Mouse (Mus musculus) thymus, adult 2 months (tissue): ENCODE results near the gene Nav3.

ENCODE experiments used
- CTCF ChIP-seq: fragments of 200-500 bp; IDR thresholded peaks from 2 replicates; pipeline ENCODE4 v1.5.1; 2012; ENCODE audit warnings: mild to moderate bottlenecking, control low read depth, low read length, moderate library complexity, borderline replicate concordance; ENCODE audit not compliant: control insufficient read depth, poor library complexity, insufficient read depth; ENCODE audit errors: extremely low read depth
- POLR2A ChIP-seq: fragments of 200-500 bp; IDR thresholded peaks from 2 replicates; pipeline ENCODE4 v1.6.1; 2012; ENCODE audit warnings: mild to moderate bottlenecking, low read length, control low read depth, moderate library complexity; ENCODE audit not compliant: control insufficient read depth, poor library complexity, insufficient read depth; ENCODE audit errors: extremely low read depth

DNA sequence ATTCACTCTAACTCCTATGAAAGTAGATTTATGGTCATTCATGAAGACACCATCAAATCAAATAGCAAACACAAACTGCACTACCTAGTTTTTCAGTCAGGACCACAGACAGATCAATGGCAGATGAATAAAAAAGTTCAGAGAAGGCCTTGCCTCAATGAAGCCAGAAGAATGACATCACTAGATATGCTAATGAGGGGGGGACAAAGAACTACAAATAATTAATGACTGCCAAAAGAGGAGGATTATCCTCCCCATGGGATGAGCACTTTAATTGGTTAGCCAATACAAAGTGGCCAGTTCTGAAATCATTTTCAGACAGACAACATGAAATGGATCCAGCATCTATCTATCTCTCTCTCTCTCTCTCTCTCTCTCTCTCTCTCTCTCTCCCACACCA, 652.6 kb downstream of the Nav3 start:
- TF ChIP-seq CTCF = no peak
- no peak for TF ChIP-seq POLR2A
